Mouse (Mus musculus) left cerebral cortex, adult 9 months (tissue): ENCODE measurements around the gene Rlf.
"Not testable (repeated sequence)": the region's sequence is repeated elsewhere in the genome, so short reads cannot be mapped to it uniquely, and the experiment has no call there.

Source experiments
- DNase-seq, 2 experiments: peaks; one replicate each; pipeline ENCODE4 v3.0.0; 2022; ENCODE audit warnings: low spot score in 2 of 2

Rlf gene

GRCm38 (mm10) chr4:121166697-121167096 lies 48.2 kb downstream of the Rlf start:
- not testable (repeated sequence) for DNase-seq

- no peak for DNase-seq
Measured at GRCm38 (mm10) chr4:121163501-121164030, 51.3 kb downstream of the Rlf start.

GRCm38 (mm10) chr4:121109126-121109525 lies 105.8 kb downstream of the Rlf start, which contains the start of gene Tmco2:
Gene Tmco2 (minus strand): TSS chr4:121109226.
- no peak for DNase-seq

- peak; percentile 47 to 78 for DNase-seq
Measured at GRCm38 (mm10) chr4:121103304-121103703, 111.6 kb downstream of the Rlf start.

- peak; percentile 74 to 92 for DNase-seq
Measured at GRCm38 (mm10) chr4:121097650-121098378, 117.1 kb downstream of the Rlf start, which contains the start of gene Zmpste24. Gene Zmpste24 (minus strand): TSS chr4:121098241.
